Mouse (Mus musculus) embryo, embryonic 9.5 days (tissue): ENCODE results near the gene Ccl8.

Experiments used
- DNase-seq: peaks from one replicate; pipeline ENCODE4 v3.0.0-alpha.2; 2017; ENCODE audit errors: extremely low spot score

Ccl8 gene

DNA sequence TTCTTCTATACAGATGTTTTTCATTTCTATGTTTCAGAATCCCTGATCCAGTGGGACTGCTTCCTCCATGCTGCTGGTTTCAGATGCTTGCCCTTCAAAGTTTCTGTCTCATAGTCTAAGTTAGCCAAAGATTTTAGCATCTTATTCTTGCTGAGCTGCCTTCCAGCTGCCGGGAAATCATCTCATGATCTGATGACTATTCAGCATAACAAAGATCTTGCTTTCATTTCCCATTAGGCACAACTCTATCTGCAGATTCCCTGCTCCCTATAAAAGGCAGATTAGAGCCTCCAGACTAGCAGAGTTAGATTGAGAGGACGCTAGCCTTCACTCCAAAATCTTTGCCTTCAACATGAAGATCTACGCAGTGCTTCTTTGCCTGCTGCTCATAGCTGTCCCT, at the start of gene Ccl8:
Gene Ccl8 (plus strand): TSS at position 301 of the 400 bp plus-strand sequence.
- DNase-seq: no peak

DNA sequence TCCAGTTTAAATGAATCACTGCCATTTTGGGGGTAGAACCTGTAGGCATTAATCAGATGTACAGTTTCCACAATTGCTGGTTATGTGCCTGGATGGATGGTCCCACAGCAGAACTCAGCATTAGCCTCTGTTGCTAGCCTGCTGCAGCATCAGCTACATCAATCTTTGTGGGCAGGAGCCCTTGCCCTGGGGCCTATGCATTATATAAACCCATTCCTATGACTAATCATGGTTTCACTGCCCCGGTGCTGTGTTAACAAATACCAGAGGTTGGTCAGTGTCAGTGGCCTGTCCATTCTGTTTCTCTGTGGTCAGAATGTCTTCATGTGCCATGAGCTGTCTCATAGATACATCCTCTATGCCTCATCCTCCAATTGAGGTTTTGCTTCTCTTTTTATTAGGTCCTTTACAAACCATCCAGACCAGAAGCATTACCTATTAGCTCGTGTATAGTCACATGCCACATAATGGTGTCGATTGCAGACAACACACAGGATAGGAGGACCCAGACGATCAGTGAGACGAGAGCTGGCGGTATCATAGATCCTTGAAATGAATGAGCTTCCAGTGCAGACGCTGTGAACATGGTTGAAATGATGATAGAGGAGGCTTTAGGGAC, 47.9 kb upstream of the Ccl8 start:
- DNase-seq: no peak

GRCm38 (mm10) chr11:82071076-82071475, 43.9 kb upstream of the Ccl8 start:
- no peak for DNase-seq

DNA sequence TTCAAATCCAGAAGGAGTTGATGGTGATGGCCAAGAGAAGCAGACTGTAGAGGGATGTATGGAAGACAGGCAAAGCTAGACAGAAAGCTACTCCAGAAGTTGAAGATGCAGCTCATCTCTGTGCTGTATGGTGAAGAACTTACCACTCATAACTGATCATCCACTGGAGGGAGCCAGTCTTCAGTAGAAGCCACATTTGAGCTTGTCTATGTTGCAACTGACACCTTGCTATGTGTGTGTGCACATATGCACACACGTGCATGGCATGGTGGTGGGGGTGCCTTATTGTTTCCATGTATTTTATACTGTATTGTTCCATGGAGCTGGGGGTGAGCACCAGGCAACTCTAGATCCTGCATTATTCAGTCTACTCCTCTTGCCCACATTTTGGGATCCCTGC, 42.6 kb upstream of the Ccl8 start:
- no peak for DNase-seq

DNA sequence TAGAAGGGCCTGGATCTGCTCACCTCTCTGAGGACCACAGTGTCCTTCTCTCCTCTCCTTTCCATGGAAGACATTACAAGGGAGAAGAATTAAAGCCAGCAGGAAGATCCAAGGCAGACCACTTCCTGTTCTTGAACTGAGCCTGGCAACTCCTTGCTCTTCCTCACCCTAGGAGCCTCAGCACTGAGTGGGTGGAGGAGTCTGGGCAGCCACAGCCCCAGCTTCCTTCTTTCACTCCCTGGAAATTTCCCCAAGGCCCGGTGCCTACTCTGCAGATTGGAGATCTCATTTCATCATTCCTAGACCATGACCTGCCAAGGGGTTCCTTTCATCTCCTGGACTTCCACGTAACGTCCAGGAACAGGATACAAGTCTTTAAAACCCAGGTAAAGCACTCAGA, 42.0 kb upstream of the Ccl8 start:
- DNase-seq: no peak

- DNase-seq: no peak
Observed at GRCm38 (mm10) chr11:82073686-82074085, 41.3 kb upstream of the Ccl8 start.

GRCm38 (mm10) chr11:82077031-82077430, 38.0 kb upstream of the Ccl8 start:
- DNase-seq: no peak

DNA sequence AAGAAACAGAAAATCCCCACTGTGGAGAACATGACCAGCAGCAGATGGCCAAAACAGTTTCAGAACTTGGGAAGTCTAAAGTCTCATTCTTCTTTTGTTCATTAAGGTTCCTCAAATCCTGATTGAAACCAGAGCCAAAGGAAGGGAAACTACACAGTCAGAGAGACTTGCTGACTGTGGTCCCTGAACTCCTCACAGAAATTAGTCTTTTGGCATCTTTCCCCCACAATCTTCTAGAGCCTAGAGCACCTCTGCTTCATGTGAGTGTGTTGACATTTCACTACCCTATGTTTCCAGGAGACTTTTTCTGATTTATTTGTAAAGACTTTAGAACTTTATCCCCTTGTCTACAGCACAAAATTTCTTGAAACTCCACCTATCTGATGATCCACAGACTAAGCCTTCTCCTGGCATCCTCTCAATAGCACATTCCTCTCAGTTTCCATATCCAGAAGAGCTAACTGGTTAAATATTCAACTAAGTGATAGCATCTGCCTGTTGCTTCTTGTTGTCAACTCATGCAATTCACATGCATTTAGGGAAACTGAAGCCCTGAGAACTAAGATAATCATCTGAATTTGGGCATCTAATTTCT, 36.8 kb upstream of the Ccl8 start:
- DNase-seq: no peak

GRCm38 (mm10) chr11:82080865-82081264, 34.1 kb upstream of the Ccl8 start:
- no peak for DNase-seq

GRCm38 (mm10) chr11:82084360-82084759, 30.6 kb upstream of the Ccl8 start:
- no peak for DNase-seq

GRCm38 (mm10) chr11:82099511-82100323, 15.3 kb upstream of the Ccl8 start:
- no peak for DNase-seq

DNA sequence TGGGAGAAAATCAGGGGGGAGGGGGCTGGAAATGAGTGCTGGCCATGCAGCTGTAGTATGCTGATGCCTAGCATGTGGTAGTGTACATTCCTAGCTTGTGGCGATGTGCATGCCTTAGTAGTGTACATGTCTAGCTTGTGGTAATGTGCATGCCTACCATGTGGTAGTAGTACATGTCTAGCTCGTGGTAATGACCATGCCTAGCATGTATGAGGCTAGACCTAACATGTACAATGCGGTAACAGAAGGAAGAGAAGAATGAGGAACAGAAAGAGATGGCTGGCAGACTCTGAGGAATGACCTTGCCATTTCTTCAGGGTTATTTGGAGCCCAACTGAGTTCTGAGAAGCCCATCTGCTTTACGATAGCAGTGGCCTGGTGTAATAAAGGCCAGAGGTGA, 13.9 kb upstream of the Ccl8 start:
- DNase-seq: no peak

DNA sequence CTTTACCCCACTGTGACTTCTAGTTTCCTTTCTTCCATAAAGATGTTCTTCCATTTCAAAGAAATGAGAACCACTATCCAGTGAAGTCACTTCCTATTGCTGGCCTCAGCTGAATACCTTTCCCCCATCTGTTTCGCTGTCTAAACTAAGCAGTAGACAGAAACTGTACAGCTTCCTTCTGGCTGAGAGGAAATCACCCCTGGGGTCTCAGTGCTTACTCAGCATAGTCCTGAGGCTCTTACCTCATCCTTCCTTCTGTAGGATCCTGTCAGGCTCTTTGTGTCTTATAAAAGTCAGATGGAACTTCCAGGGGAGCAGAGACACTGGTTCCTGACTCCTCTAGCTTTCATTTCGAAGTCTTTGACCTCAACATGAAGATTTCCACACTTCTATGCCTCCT, 13.5 kb upstream of the Ccl8 start, which contains the start of gene Ccl12:
Gene Ccl12 (plus strand): TSS at position 317 of the 400 bp plus-strand sequence.
- DNase-seq: no peak

DNA sequence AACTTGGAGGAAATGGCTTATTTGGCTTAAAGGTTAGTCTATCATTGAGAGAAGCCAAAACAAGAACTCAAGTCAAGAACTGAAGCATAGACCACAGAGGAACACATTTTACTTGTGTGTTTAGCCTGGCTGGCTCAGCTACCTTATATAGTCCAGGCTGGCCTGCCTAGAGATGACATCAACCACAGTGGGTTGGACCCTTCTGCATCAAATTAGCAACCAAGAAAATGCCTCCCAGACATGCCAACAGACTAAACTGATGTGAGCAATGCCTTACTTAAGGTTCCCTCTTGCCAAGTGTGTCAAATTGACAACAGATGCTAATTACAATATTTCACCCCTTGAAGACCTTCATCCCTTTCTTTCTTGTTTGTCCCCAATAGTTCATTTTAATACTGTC, 5.4 kb upstream of the Ccl8 start:
- no peak for DNase-seq

GRCm38 (mm10) chr11:82110372-82111248, 4.4 kb upstream of the Ccl8 start:
- DNase-seq: no peak

DNA sequence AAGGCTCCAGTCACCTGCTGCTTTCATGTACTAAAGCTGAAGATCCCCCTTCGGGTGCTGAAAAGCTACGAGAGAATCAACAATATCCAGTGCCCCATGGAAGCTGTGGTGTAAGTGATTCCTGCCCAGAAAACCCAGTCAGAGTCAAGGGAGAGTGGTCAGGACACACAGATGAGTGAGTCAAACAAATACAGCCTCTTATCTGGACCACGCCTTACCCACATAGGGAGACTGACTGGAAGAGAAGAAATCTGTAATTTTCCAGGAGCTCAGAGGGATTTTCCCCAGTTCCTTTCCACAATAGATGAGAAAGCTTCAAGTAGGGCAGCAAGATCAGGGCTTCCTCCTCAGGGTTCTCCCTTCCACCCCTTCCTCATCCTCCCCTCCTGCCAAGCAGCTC, 1.1 kb downstream of the Ccl8 start:
- no peak for DNase-seq

DNA sequence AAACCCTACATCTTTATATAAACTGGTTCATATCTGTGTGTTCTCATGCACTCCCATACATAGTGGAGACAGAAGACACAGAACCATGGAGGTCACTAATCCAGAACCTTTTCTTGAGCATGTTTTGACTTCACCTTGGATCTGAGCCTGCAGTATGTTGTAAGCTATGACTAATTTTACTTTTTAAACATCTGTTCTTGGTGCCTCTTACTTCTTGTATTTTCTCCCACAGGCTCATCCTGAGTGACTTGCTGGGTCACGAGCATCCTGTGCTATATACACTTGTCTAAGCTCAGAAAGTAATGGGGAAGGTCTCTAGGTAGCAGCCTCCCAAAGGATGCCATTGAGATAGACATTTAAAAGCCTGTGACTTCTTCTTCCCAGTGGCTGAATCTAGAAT, 18.0 kb downstream of the Ccl8 start:
- DNase-seq: no peak

DNA sequence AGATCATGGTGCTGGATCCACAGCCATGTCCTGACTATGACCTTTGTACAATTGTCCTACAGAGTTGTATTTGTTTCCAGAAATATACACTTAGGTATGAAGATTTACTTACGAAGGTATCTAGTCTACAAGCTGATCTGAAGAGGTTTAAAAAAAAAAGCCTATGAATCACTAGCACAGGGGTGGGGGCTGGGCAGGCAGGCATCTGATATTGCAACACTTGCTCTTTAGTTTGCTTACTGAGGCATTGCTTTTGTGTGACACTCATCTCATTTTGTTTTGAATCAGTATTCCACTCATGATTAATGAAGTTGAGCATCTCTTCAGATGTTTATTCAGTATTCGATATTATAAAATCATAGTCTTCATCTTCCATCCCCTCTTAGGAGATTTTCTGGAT, 21.2 kb downstream of the Ccl8 start:
- no peak for DNase-seq

DNA sequence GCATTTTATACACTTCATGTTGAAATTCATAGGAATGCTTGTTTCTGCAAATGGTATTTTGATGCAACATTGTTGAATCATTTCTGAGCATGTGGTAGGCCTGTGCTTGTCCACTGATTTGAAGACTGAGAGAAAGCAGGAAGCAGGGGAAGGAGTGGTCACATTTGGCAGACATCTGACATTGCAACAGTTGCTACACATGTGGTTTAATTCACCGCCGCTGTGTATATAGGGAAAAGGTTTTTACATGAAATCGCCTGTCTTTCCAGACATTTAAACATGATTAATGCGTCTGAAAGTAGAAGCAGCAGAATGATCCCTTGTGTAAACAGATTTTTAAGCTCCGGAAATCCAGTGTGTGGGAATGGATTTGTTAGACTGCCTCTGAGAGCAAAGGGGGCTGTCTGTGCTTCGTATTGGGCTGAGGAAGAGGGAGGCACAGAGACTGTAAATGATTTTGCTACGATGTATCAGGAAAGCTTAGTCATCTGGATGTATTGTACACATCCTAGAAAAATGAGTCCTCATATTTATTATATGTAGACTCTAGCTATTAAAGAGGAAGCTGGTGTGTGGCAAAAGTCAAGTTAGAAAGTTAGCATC, 24.6 kb downstream of the Ccl8 start:
- DNase-seq: no peak

GRCm38 (mm10) chr11:82159126-82159525, 44.1 kb downstream of the Ccl8 start:
- DNase-seq: no peak

DNA sequence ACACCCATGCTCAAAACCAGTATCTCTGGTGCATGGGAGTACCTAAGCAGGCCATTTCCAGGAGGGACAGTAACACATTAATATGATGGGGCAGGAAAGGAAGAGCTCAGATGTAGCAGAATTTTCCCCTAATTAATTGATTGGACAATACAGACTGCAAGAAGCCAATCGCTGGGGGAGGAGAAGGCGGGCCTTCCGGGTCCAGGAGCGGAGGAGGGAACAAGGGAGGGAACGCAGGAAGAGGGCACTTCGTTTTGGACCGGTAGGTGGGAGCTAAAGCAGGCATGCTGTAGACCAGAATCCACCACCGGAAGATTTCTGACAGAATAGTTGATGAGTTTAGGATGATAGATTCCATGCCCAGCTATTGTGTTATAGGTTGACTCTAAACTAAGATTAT, 48.3 kb downstream of the Ccl8 start:
- DNase-seq: no peak
